Mouse (Mus musculus) cerebellum, postnatal 25 days (tissue): ENCODE results near the gene Cfap36.

ENCODE experiments used
- DNase-seq, 2 experiments: peaks; one replicate each; pipeline ENCODE4 v3.0.0; 2021; ENCODE audit warnings: mixed read lengths in 2 of 2

Cfap36 gene

GRCm38 (mm10) chr11:29246883-29247650 is at the start of gene Cfap36:
Cfap36 (minus strand) TSS chr11:29247409.
- peak; percentile 88 to 94 for DNase-seq

GRCm38 (mm10) chr11:29287305-29287704 is 40.1 kb upstream of the Cfap36 start:
- DNase-seq: no peak

GRCm38 (mm10) chr11:29286040-29286439 is 38.8 kb upstream of the Cfap36 start:
- DNase-seq: no peak

GRCm38 (mm10) chr11:29274758-29275157 is 27.5 kb upstream of the Cfap36 start:
- no peak for DNase-seq

GRCm38 (mm10) chr11:29267824-29268223 is 20.6 kb upstream of the Cfap36 start:
- DNase-seq: peak; percentile 39 to 72

GRCm38 (mm10) chr11:29254643-29255042 is 7.4 kb upstream of the Cfap36 start:
- DNase-seq: no peak

- DNase-seq: no peak
These were observed 1.2 kb upstream of the Cfap36 start for GRCm38 (mm10) chr11:29248386-29248785.

- peak; percentile 8 to 9 for DNase-seq
These were observed 516 bp upstream of the Cfap36 start for GRCm38 (mm10) chr11:29247725-29248124.

- no peak for DNase-seq
These were observed 1.2 kb downstream of the Cfap36 start for GRCm38 (mm10) chr11:29245988-29246387.

GRCm38 (mm10) chr11:29241961-29242360 is 5.2 kb downstream of the Cfap36 start:
- no peak for DNase-seq

- no peak for DNase-seq
These were observed 7.9 kb downstream of the Cfap36 start for GRCm38 (mm10) chr11:29239353-29239752.

GRCm38 (mm10) chr11:29238551-29238950 is 8.7 kb downstream of the Cfap36 start:
- DNase-seq: no peak

- no peak for DNase-seq
These were observed 9.2 kb downstream of the Cfap36 start for GRCm38 (mm10) chr11:29238047-29238446.

GRCm38 (mm10) chr11:29237364-29237763 is 9.8 kb downstream of the Cfap36 start:
- no peak for DNase-seq

- no peak for DNase-seq
These were observed 13.6 kb downstream of the Cfap36 start for GRCm38 (mm10) chr11:29233569-29233968.

- DNase-seq: no peak
These were observed 18.3 kb downstream of the Cfap36 start for GRCm38 (mm10) chr11:29228957-29229356.

- DNase-seq: no peak
These were observed 22.5 kb downstream of the Cfap36 start for GRCm38 (mm10) chr11:29224754-29225153.

- no peak for DNase-seq
These were observed 24.9 kb downstream of the Cfap36 start for GRCm38 (mm10) chr11:29222310-29222709.

GRCm38 (mm10) chr11:29219055-29219454 is 28.2 kb downstream of the Cfap36 start:
- no peak for DNase-seq

- DNase-seq: no peak
These were observed 31.0 kb downstream of the Cfap36 start for GRCm38 (mm10) chr11:29216196-29216595.

- DNase-seq: no peak
These were observed 37.4 kb downstream of the Cfap36 start for GRCm38 (mm10) chr11:29209774-29210173.

GRCm38 (mm10) chr11:29203653-29204052 is 43.6 kb downstream of the Cfap36 start:
- no peak for DNase-seq

GRCm38 (mm10) chr11:29188981-29189380 is 58.2 kb downstream of the Cfap36 start:
- no peak for DNase-seq

- no peak for DNase-seq
These were observed 65.5 kb downstream of the Cfap36 start for GRCm38 (mm10) chr11:29181751-29182150.

- peak; percentile 60 to 74 for DNase-seq
These were observed 66.6 kb downstream of the Cfap36 start for GRCm38 (mm10) chr11:29180657-29181056.
